Mouse (Mus musculus): ENCODE measurements around the gene Muc5b.

Gene Muc5b

GRCm38 (mm10) chr7:141902269-141902729 is 63.4 kb downstream of the Muc5b start:
- peak; percentile 100 for DNase-seq (ENCODE audit: low spot score in 2 of 2)

DNA sequence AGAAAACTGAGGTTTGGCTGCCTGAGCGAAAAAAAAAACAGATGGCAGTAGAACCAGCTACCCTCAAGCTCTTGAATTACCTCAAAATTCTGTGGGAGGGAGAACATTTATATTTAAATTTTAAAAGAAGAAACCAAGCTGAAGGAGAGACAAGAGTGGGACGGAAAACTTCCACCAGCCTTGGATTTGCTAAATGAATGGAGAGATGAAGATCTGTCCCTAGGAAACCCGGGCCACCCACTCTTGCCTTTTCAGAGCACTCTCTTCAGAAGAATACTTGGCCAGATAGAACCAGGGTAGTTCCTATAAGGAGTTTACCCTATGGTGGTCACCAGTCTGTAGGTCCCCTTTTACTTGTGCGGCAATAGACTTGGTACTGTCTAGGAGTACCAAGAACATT is 63.9 kb downstream of the Muc5b start:
- no peak for DNase-seq (ENCODE audit: low spot score in 2 of 2)

DNA sequence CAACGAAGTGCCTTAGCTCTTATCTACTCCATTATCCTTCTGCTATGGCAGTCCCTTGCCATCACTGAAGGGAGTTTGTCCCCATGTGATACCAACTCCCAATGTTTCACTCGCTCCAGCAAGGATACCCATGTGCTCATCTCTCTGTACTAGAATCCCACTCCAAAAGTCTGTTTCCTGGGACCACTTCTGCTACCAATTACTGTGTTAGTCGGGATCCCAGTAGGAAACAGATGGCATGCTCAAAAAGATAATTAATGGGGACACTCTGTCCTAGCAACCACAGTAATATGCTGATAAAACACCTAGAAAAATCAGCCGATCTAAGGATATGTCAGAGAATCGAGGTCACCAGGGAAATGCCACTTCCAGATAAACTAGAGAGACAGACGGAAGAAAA is 69.7 kb downstream of the Muc5b start:
- DNase-seq (ENCODE audit: low spot score in 2 of 2), result no peak

- no peak for DNase-seq (ENCODE audit: low spot score in 2 of 2)
These were observed 72.4 kb downstream of the Muc5b start for GRCm38 (mm10) chr7:141911305-141911704.

DNA sequence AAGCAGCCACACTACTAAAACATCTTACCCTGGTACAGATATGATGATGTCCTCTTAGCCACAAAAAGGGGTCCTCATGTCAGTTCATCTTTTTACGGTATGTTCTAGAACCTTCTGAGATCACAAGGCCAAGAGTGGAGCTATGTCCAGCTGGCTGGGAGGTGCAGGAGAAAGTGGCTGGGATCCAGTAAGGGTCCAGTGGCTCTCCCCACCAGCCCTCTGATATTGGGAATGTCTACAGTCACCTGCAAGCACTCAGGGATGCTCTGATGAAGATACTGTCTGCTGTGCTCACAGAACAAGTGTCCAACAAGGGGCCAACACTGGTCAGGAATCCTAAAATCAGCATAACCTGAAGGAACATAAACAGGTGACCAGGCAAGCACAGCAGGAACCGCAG is 79.5 kb downstream of the Muc5b start, which contains the start of gene Tollip:
Gene Tollip, minus strand, starts transcription at position 101 of the 400 bp plus-strand sequence.
- DNase-seq (ENCODE audit: low spot score in 2 of 2), result no peak
